In genomic region chr3:30968531-30969092, GRCm38 (mm10) we compare ENCODE assay signal across 8 mouse cellular contexts. TPM values are rescaled to one million over a fixed set of nuclear protein-coding genes. Genes with fewer than 3 reads are reported as not detected.
A peak's percentile ranks its signal among the peaks of the same experiment; 100 is the strongest.
DNase-seq lines count a peak whose midpoint lies in the region; ATAC-seq lines count a peak whose summit lies in the region.

No protein-coding gene starts in this region.

- ATAC-seq in frontal cortex, adult (ENCODE audit: low TSS enrichment) = peak; percentile 81
- peak; percentile 73 for ATAC-seq in hindbrain, embryonic 11.5 days (ENCODE audit: low FRiP score)

- H3K4me3 ChIP-seq in hindbrain, embryonic 11.5 days (ENCODE audit: low read depth, low read length) = peak overlapping the region; percentile 99

- H3K36me3 ChIP-seq in hindbrain, embryonic 11.5 days (ENCODE audit: control insufficient read depth, insufficient read depth, low read length) = no peaks in the 10 kb centered on the region

- no peaks in the 10 kb centered on the region for H3K27me3 ChIP-seq in hindbrain, embryonic 11.5 days (ENCODE audit: control insufficient read depth, insufficient read depth, low read length)

- H3K4me1 ChIP-seq in hindbrain, embryonic 11.5 days (replicated peaks; ENCODE audit: control insufficient read depth, insufficient read depth, low read length) = no peaks in the 10 kb centered on the region

- peak overlapping the region; percentile 93 for H3K9ac ChIP-seq in hindbrain, embryonic 11.5 days (ENCODE audit: low read depth, low read length)

- peak overlapping the region; percentile 66 for H3K4me2 ChIP-seq in hindbrain, embryonic 11.5 days (replicated peaks; ENCODE audit: low read depth, low read length)

- 1% methylated on average over 33 of the region's 54 CpGs for WGBS in hindbrain, embryonic 11.5 days

- peak overlapping the region; percentile 75 for H3K27ac ChIP-seq in hindbrain, embryonic 11.5 days (ENCODE audit: low read depth, low read length)

- H3K9me3 ChIP-seq in hindbrain, embryonic 11.5 days (ENCODE audit: control insufficient read depth, low read length) = no peaks in the 10 kb centered on the region

- DNase-seq in R1 (ENCODE audit: low read depth, low spot score) = peak; percentile 71
- peak; percentile 48 for DNase-seq in cerebellum, adult 9-10 months
- peak; percentile 69 for DNase-seq in hindbrain, embryonic 11.5 days (ENCODE audit: low spot score)
- DNase-seq in layer of hippocampus, postnatal 25 days (ENCODE audit: extremely low spot score in 1 of 2, low spot score in 1 of 2) = peak; percentile 30 to 41
- peak; percentile 50 for DNase-seq in lung, postnatal 25 days (ENCODE audit: low spot score)
- peak; percentile 59 for DNase-seq in retina, postnatal 1 day
- peak; percentile 70 for DNase-seq in thymus, postnatal 4 days

RNA-seq across cellular contexts. Expression of gene Phc3, which starts 0.6 kb away (rescaled TPM):
- polyA plus RNA-seq in hindbrain, embryonic 11.5 days (2014; fragmentation: Nextera tagmentation; extraction: Ambion mirVana) = 5.3 and 7.3 TPM in 2 replicates
- total RNA-seq in layer of hippocampus, postnatal 25 days (2021) = 10 to 100 TPM; 31.2 to 42.4 TPM

RNA-seq across cellular contexts. Expression of gene Prkci, which starts 26.9 kb away (rescaled TPM):
- 37.3 and 41.1 TPM in 2 replicates for polyA plus RNA-seq in hindbrain, embryonic 11.5 days (2014; fragmentation: Nextera tagmentation; extraction: Ambion mirVana)
- total RNA-seq in layer of hippocampus, postnatal 25 days (2021) = 10 to 100 TPM; 56.8 to 63.4 TPM

Comparison
In these comparisons a context has a peak if more than half of its experiments do, and no peak if none do; other contexts are left out.
1. Peak in every context shown above with its lines: DNase-seq, ATAC-seq, H3K4me3 ChIP-seq and H3K27ac ChIP-seq.